Mouse (Mus musculus) G1E (cell line): Measurements from ENCODE around the gene Nlk. TPM values are rescaled to one million over a fixed set of nuclear protein-coding genes. Genes with fewer than 3 reads are reported as not detected.

Experiments used
- ATAC-seq: 2 replicates; pipeline ENCODE4 v1.8.0; 2016; ENCODE audit warnings: mild to moderate bottlenecking; ENCODE audit not compliant: insufficient number of reproducible peaks, poor library complexity, low FRiP score, severe bottlenecking; ENCODE audit errors: extremely low read depth
- DNase-seq: peaks from one replicate; pipeline ENCODE4 v3.0.0; 2012; ENCODE audit warnings: low spot score
- H3K27me3 ChIP-seq: 2 replicates; pipeline ENCODE4 v1.6.1; 2012; ENCODE audit warnings: mild to moderate bottlenecking, low read length, inconsistent platforms; ENCODE audit not compliant: insufficient read depth
- H3K36me3 ChIP-seq: replicated peaks from 2 replicates; pipeline ENCODE3; 2012; ENCODE audit warnings: mild to moderate bottlenecking, inconsistent platforms
- H3K4me1 ChIP-seq: 2 replicates; pipeline ENCODE4 v1.6.1; 2012; ENCODE audit warnings: low read depth, low read length, inconsistent platforms, mixed read lengths; ENCODE audit not compliant: insufficient read depth
- H3K4me3 ChIP-seq: 2 replicates; pipeline ENCODE4 v1.5.1; 2012; ENCODE audit warnings: low read depth, mild to moderate bottlenecking, inconsistent platforms, low read length, moderate library complexity, mixed read lengths
- H3K9me3 ChIP-seq: replicated peaks from 2 replicates; pipeline ENCODE4 v1.6.1; 2012; ENCODE audit warnings: inconsistent platforms
- CTCF ChIP-seq: IDR thresholded peaks from 2 replicates; pipeline ENCODE4 v1.5.1; 2012; ENCODE audit warnings: low read depth, low read length, inconsistent platforms, mixed read lengths
- GATA1 ChIP-seq: IDR thresholded peaks from 2 replicates; pipeline ENCODE4 v1.6.1; 2012; ENCODE audit warnings: borderline replicate concordance, low read length, inconsistent platforms, mixed read lengths
- GATA2 ChIP-seq: IDR thresholded peaks from 2 replicates; pipeline ENCODE4 v1.6.1; 2012; ENCODE audit warnings: low read depth, low read length, inconsistent platforms, borderline replicate concordance
- POLR2AphosphoS5 ChIP-seq: IDR thresholded peaks from 2 replicates; pipeline ENCODE4 v1.6.1; 2012; ENCODE audit warnings: low read depth, low read length, inconsistent platforms; ENCODE audit not compliant: insufficient replicate concordance
- TAL1 ChIP-seq: conservative IDR thresholded peaks from 2 replicates; pipeline ENCODE4 v1.6.1; 2012; ENCODE audit warnings: low read depth, low read length, inconsistent platforms, mixed read lengths
- polyA plus RNA-seq: library from polyadenylated mRNA; stranded (reverse); fragments of >175 nt; gene quantifications from 2 replicates; pipeline ENCODE4 v1.2.3, GENCODE M21; 2012
- total RNA-seq, 2 experiments: library from RNA; stranded (forward) in 1 of 2; stranded (reverse) in 1 of 2; fragments of 200-1000 nt in 1 of 2; fragments of >200 nt in 1 of 2; fragmentation: Nextera tagmentation in 1 of 2; gene quantifications; 2 replicates each; pipeline ENCODE4 v1.2.3; 2014 to 2017

Nlk gene
- total and polyA plus RNA-seq, 3 experiments = 8.2 to 32.9 (median 29.4) TPM

GRCm38 (mm10) chr11:78736877-78737408 is 39.8 kb upstream of the Nlk start:
- ATAC-seq = no peak
- Histone ChIP-seq H3K27me3 (peaks cover 4% of the 10 kb centered on the region; the same call in 1 of the 2 replicates), H3K9me3 (no peaks in the 10 kb centered on the region), H3K4me3 (no peak overlapping the region), H3K4me1 (no peaks in the 10 kb centered on the region; the same call in 1 of the 2 replicates), H3K36me3 (no peaks in the 10 kb centered on the region)
- DNase-seq = no peak
- TF ChIP-seq GATA1 (no peak), CTCF (no peak), POLR2AphosphoS5 (no peak), TAL1 (no peak), GATA2 (no peak)

DNA sequence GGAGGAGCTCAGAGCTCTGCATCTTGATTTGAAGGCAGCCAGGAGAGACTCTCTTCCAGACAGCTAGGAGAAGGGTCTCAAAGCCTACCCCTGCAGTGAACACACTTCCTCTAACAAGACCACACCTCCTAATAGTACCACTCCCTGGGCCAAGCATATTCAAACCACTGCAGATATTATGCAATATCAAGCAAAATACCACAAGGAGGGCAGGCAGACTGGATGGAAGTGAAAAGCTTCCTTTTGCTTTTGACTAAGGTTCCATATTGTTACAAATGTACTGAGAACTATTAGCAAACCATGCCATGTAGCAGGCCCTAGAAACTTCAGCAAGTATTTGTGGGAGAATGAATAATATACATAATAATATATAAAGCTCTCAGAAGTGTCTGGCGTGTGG is 38.0 kb upstream of the Nlk start:
- DNase-seq (no peak), ATAC-seq (no peak)
- H3K4me3 ChIP-seq = no peak overlapping the region
- no peaks in the 10 kb centered on the region; the same call in 1 of the 2 replicates for H3K4me1 ChIP-seq
- no peaks in the 10 kb centered on the region for H3K9me3 ChIP-seq
- H3K27me3 ChIP-seq = peaks cover 2% of the 10 kb centered on the region; the same call in 1 of the 2 replicates
- no peaks in the 10 kb centered on the region for H3K36me3 ChIP-seq
- TF ChIP-seq GATA1 (no peak), CTCF (no peak), GATA2 (no peak), POLR2AphosphoS5 (no peak), TAL1 (no peak)

DNA sequence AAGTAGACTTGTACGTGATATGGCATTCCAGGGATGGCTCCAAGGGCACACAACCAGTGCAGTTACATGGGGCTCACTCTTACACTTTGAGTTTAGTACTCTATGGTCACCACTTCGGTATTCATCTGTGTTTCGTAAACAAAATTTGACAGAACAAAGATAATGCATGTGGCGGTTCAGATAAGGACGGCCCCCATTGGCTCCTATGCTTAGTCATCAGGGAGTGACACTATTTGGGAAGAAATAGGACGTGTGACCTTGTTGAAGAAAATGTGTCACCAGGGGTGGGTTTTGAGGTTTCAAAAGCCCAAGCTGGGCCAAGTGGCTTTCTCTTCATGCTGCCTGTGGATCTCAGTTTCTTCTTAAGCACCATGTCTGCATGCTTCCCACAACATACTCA is 35.4 kb upstream of the Nlk start:
- no peak for ATAC-seq
- no peak for DNase-seq

DNA sequence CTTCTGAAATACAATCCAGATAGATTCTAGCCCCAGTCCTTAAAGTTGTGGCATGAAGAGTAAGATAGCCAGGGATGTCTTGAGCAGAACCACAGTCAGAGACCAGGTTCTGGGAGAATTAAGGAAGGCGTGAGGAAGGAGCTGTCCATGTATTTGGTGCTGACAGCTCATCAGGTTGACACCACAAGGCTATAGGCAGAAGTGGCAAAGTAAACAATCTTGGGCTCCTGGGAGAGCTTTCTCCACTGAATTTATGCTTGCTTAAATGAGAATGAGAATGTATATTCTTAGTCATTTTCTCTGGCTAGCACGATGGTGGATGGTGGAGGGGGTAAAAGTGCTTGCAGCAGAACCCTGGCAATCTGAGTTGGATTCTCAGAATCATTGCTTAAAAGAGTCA is 33.7 kb upstream of the Nlk start:
- H3K27me3 ChIP-seq = no peaks in the 10 kb centered on the region
- TF ChIP-seq POLR2AphosphoS5 (no peak), GATA1 (no peak), CTCF (no peak)
- DNase-seq (no peak), ATAC-seq (no peak)
- no peaks in the 10 kb centered on the region; the same call in 1 of the 2 replicates for H3K4me1 ChIP-seq
- no peak overlapping the region for H3K4me3 ChIP-seq
- H3K36me3 ChIP-seq = no peaks in the 10 kb centered on the region
- H3K9me3 ChIP-seq = no peaks in the 10 kb centered on the region

More for the DNA sequence above, 35.4 kb upstream of the Nlk start:
- H3K4me3 ChIP-seq = no peak overlapping the region
- H3K36me3 ChIP-seq = no peaks in the 10 kb centered on the region
- TF ChIP-seq POLR2AphosphoS5 (no peak), TAL1 (no peak), GATA2 (no peak), CTCF (no peak), GATA1 (no peak)
- H3K27me3 ChIP-seq = no peaks in the 10 kb centered on the region
- no peaks in the 10 kb centered on the region; the same call in 1 of the 2 replicates for H3K4me1 ChIP-seq
- H3K9me3 ChIP-seq = no peaks in the 10 kb centered on the region

GRCm38 (mm10) chr11:78728041-78728440 is 30.9 kb upstream of the Nlk start:
- TF ChIP-seq GATA1 = no peak
- no peak for TF ChIP-seq CTCF
- no peak for TF ChIP-seq GATA2
- TF ChIP-seq TAL1 = no peak
- TF ChIP-seq POLR2AphosphoS5 = no peak
- Histone ChIP-seq H3K27me3 (peaks cover 7% of the 10 kb centered on the region), H3K9me3 (no peaks in the 10 kb centered on the region), H3K4me3 (no peak overlapping the region), H3K4me1 (no peaks in the 10 kb centered on the region; the same call in 1 of the 2 replicates), H3K36me3 (no peaks in the 10 kb centered on the region)
- ATAC-seq (no peak), DNase-seq (no peak)

DNA sequence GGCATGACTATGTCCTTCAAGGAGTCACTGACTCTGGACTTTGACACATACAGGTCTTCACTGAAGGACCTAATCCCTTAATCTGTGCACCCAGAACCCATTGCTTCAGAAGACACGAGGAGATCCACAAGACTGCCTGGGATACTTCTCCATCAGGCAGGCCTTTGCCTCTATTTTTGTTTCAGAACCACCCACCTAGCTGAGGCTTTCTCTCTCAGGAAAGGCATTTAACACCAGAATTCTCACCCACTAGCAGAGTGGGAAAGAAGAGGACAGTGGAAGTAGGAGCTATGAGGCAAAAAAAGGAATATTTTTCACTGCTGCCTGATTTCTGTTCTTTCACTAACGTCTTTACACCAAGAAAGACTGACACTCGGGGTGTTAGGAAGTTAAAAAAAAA is 29.2 kb upstream of the Nlk start:
- TF ChIP-seq TAL1 = no peak
- TF ChIP-seq POLR2AphosphoS5 = no peak
- no peak for TF ChIP-seq CTCF
- no peak for TF ChIP-seq GATA2
- no peak for TF ChIP-seq GATA1
- H3K27me3 ChIP-seq = peaks cover 7% of the 10 kb centered on the region
- H3K36me3 ChIP-seq = no peaks in the 10 kb centered on the region
- H3K4me1 ChIP-seq = no peaks in the 10 kb centered on the region
- ATAC-seq (no peak), DNase-seq (no peak)
- no peaks in the 10 kb centered on the region for H3K9me3 ChIP-seq
- H3K4me3 ChIP-seq = no peak overlapping the region
